Mouse (Mus musculus) adrenal gland, postnatal 36 days (tissue): ENCODE results near the gene Mybbp1a. TPM values are rescaled to one million over a fixed set of nuclear protein-coding genes. Genes with fewer than 3 reads are reported as not detected.

ENCODE experiments used
- DNase-seq, 2 experiments: peaks; one replicate each; pipeline ENCODE4 v3.0.0; 2021; ENCODE audit warnings: mixed read lengths in 1 of 2
- total RNA-seq, 2 experiments: library from RNA; stranded (reverse); gene quantifications; 2 replicates each; pipeline ENCODE4 v1.2.3; 2021

Mybbp1a gene
- total RNA-seq, 2 experiments from 2014 or later, result 86.3 to 101 TPM

DNA sequence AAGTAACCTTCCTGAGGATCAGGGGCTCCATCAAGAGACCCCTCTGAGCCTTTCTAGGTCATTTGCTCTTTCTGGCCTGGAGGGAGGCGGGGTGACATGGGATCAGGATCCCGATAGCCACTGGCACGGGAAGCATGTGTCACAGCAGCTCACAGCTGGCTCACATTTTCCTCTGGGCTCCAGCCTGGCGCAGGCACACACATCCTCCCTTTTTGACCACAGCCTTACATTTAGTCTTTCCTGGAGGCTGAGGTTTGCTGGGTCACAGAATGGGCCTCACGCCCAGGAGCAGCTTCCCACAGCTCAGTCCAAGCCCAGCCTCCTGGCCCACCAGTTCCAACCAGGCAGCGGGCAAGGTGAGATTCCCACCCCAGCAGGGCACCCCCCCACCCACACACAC, 37.1 kb downstream of the Mybbp1a start:
- DNase-seq, result peak in 1 of 2 experiments; percentile 18

DNA sequence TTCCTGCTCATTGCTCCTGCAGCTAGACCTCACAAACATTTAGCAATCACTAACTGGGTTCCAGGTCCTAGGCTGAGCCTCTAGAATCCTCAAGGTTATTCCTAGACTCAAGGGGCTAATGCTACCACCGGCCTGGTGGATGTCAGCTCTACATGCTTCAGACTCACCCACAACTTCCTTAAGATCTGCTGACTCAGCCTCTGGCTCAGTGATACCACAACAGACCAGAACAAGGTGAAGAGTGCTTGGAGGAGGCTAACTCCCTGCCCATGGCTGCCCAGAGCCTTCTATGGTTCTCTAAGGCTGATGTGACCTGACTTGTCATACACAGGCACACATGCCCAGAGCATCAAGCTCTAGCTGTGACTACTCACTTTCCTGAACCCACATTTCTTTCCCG, 38.3 kb downstream of the Mybbp1a start:
- no peak for DNase-seq

DNA sequence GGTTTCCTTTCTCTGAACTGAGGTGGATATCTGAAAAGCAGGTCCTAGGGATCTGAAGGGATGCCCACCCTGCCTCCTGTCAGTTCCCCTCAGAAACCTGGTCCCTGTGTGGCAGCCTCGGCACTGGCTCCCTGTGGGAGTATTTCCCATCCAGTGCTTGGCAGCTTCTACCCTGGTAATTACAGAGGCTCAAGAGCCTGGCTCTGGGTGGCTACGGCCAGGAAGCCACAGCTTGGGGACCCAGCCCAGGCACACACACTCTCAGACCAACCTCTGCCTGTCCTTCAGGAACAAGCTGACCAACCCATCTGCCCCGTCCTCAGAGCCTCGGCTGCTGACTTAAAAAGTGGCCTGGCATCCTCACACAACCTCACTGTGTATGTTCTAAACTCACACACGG, 40.2 kb downstream of the Mybbp1a start:
- DNase-seq, result no peak

DNA sequence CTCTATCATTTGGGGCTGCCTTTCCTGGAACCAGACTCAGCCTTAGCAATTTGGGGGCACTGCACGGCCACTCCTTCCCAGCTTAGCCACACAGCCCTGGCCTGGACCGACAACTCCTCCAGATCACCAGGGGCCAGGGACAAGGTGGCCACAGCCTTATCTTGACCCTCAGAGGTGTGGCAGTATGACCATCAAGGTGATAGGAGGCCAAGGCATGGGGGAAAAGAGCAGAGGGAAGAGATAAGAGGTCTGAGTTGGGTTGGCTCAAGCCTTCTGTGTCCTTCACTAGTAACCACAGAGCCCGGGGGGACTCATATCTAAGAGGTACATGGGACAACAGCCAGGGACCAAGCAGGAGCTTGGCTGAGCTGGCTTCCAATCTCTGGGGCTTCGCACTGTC, 40.8 kb downstream of the Mybbp1a start:
- DNase-seq, result no peak

DNA sequence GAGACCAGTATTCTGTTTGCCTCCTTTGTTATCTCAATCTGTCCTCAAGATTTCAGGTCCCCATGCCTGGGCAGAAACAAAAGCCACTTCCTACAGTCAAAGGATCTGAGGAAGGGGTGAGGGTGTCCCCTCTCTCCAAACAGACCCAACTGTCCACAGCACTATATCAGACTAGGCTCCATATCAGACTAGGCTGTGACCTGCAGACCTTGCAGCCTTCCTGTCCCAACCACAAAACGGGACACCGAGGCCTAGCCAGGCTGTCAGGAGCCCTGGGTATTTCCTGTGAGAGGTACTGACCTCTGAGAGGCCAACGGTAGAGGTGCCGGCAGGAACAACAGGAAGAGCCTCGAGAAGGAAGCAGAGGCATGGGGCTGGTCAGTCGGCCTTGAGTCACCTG, 43.4 kb downstream of the Mybbp1a start:
- DNase-seq, result no peak

DNA sequence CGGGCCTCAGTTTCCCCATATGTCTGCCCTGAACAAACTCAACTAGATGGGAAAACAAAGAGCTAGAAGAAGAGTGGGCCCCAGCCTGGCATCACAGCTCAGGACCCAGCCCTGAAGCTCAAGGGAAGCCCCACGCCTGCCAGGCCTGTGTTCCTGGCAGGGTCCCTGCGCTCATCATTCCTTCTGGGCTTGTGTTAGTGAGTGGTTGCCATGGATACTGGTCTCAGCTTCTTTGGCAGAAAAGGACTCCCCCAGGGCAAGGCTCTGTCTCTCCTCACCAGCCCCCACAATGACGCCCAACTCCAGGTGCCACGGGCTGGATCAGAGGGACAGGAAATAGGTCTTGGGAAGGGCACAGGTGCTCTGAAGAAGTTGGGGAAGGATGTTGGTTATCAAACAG, 44.0 kb downstream of the Mybbp1a start:
- no peak for DNase-seq

DNA sequence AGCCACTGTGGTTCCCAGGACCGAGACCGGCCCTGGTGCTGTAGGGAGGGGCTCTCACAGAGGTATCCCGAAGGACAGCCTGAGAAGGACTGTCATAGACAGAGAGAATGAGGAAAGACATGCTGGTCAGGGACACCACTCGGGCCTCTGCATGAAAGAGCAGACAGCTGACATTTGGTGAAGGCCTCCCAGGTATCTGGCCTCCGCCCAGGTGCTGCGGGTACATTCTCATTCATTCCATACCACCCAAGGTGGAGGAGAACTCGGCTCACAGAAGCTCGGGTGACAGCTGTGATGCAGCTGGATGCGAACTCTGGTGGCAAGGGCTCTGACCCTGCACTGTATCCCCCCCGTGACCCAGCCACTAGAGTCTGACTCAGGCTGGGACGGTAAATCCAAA, 44.8 kb downstream of the Mybbp1a start:
- DNase-seq, result no peak

DNA sequence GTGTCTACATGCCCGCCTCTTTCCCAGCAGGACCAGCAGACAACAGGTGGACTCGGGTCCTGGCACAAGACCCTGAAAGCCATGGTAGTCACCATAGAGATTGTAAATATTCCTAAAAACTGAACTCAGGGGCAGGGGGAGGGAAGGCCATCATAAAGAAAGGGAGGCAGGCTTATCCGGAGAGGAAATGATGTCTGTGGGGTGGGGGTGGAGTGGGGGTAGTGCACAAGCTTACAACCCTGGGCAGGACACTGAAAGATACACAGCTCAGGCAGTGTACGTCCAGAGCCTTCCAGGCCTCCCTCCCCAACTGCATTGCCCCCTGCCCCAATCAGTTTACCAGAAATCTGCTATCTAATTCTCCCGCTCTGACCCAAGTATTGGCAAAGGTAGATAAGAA, 46.0 kb downstream of the Mybbp1a start:
- DNase-seq, result no peak

DNA sequence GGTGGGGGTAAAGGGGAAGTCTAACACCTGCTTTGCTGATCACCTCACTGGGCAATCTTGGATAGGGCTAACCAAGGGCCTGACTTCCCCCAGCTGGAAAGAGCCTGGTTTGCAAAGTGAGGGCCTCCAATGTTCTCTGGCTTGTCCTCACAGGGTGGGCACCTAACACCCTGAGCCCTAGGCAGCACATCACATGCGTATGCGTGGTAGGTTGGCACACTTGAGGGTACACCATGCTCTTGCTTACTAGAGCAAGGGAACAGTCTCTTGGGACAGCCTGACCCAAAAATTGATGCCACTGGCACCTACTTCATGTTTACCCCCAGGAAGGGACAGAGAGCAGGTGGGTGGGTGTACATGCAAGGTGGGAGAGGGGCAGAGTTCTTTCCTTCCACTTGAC, 46.6 kb downstream of the Mybbp1a start:
- no peak for DNase-seq

DNA sequence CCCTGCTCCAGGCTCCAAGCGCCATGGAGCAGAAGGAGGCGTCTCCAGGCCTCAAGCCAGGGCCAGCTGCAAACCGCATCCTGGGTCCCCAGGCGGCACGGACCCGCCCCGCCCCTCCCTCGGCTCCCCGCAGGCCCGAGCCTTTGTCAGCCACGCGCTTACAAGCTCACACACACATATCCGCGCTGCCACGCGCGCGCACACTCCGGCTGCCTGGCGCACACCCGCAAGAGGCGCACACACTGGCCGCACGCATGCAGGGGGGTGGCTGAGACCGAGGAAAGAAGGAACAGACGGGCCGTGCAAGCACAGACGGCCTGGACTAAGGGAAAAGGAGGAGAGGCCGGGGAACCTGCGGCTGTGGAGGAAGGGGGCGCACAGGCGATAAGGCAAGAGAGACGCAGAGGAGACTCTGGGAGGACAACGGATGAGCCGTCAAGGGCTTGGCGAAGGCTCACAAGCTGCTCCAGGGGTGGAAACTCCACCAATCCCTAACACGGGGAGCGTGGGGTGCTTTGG, 47.7 kb downstream of the Mybbp1a start:
- DNase-seq, result peak; percentile 16 to 37

DNA sequence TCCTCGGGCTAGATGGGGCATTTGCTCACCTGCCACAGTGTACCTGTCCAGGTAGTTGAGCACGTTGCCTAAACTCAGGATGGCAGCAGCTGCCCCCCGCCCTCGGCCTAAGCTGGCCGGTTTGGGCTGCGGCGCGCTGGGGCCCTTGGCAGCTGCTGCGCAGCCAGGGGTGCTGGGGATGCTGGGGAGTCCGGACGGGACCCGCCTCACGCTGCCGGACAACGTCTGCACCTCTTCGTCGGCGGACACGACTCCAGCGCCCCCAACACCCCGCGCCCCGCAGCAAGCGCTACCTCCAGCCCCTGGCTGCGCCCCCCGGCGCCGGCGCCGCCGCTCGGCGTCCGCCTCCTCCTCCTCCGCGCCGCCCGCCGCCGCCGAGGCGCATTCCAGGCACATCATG, 48.2 kb downstream of the Mybbp1a start:
- no peak for DNase-seq

DNA sequence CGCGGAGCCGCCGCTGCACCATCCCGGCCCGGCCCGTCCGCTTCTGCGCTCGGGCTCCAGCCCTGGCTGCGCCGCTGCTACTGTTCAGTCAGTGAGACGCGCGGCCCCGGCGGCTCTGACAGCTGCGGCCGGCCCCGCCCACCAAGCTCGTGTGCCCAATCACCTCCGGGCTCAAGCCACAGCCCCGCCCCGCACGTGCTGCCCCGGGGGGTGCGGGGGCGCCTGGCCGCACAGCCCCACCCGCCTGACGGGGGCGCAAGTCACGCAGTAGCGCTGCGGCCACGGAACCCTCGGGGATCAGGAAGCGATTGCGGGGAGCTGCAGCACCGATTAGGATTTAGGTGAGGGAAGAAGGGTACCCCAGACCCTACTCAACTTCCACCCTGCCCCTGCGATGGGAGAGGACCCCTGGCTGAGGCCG, 48.7 kb downstream of the Mybbp1a start, which contains the start of gene Spns2:
TSS of gene Spns2 (minus strand) at position 24 of the 421 bp plus-strand sequence.
- peak; percentile 94 to 96 for DNase-seq

DNA sequence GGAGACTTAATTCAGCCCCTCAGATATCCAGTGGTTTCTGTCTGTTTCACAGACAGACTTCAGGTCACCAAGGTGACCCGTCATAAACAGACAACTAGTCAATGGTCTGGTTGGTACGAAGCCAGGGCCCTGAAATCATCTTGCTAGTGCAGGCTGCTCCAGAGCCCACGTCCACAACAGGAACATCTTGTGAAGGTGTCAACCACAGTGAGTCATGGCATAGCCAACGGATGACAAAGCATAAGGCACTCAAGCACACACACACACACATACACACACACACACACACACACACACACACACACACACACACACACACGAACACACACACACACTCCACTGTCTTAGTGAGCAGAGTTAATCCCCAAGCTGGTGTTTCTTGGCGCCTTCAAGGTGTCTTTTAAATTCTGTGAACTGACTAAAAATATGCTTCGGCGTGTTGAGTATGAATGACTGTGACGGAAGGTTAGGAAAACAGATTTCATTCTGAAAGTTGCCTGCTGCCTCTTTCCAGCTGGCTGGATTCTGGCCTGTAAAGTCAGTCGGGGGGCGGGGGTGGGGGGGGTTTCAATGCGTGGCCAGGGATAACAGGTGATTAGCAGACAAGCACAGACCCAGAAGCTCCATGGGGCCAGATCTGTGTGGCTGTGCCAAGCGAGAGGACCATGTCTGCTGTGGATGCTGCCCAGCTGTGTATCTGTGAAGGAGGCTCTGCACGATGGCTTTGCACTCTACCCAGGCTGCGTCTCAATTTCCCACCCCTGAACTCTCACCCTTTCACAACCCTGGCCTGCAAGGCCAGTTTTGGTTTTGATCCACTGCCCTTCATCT, 50.2 kb downstream of the Mybbp1a start:
- DNase-seq, result no peak

DNA sequence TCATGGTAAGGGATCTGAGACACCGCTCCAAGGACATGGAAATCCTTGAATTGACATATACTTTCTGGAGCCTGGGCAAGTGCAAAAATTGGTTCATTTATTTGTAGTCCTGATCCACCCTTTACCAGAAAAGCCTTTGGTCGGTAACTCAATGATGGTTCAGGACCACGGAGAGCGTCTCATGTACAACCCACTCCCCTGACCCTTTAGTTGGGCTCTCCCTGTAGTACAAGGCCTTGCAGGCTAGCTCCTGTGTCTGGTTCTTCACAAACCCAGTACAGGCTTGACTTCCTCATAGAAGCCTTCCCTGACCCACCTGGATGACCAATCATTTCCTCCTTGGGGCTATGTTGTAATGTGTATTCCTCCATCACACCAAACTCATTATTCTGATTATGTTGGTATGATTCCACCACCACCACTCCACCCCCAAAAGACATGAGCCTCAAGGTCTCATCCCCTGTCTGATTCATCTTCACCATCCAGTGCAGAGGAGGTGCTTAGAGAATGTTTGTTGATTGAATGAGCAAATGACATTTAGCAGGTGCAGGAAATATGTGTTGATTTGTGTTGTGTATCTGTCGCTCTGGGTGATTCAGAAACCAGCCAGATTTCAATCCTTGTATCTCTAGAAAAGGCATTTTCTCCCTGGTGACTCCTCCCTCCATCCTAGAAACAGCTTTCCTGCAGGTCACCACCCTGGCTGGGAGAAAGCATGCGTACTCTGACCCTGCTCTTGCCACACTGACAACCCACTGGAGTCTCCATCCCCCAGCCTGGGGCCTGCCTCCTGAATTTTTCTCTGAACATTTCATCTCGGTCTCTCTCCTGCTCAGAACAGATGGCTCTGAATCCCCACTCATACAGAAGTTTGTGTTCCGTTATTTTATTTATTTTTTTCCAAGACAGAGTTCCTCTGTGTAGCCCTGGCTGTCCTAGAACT, 53.2 kb downstream of the Mybbp1a start:
- DNase-seq, result no peak

DNA sequence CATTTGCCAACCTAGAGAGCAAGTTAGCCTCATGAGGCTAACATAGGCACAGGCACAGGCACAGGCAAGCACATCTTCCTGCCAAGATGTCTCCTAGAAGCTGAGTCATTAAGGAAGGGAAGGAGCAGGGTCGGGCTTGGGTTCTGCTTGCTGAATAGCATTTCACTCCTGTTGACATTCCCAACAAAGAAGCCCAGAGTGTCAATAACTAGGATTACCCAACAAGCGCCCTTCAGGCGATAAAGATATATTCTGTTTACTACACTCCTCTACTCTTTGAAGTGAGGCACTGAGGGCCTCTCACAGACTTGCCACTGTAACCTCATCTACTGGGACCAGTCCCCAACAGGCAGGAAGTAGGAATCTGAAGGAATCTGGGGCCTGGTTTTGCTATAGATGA, 54.9 kb downstream of the Mybbp1a start:
- DNase-seq, result no peak

DNA sequence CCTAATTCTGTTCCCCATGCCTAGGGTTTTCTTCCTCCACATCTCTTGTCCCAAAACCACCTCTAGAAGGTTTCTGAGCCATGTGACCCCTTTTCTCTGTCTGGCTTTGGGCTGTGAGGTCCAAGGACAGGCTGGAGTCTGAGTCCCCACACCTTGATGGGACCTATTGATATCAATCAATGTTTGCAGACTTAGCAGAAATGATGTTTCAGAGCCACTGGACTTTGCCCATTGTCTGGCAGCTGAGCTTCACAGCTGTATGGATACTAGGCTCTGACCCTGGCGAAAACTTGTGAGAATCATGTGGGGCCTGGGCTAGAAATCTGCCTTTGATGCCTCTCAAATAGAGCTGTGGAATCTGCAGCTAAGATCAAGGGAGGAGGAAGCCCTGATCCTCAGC, 55.6 kb downstream of the Mybbp1a start:
- DNase-seq, result no peak

DNA sequence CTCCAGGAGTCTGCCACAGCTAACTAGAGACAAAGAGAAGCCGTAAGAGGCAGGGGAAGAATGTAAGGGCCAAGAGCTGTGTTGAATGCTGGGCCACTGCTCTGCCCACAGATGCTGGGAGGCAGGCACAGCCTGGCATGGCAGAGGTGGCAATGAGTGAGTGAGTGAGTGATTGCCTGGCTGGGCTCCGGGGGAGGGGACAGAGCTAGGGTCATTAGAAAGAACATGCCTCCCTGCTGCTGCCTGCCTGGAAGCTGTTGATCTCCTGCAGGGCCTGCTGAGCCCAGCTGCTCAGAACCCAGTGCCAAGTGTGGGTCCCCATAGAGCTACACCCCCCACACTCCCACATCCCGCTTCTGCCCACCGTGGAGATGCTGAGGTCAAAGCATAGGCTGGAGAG, 56.2 kb downstream of the Mybbp1a start:
- no peak for DNase-seq

DNA sequence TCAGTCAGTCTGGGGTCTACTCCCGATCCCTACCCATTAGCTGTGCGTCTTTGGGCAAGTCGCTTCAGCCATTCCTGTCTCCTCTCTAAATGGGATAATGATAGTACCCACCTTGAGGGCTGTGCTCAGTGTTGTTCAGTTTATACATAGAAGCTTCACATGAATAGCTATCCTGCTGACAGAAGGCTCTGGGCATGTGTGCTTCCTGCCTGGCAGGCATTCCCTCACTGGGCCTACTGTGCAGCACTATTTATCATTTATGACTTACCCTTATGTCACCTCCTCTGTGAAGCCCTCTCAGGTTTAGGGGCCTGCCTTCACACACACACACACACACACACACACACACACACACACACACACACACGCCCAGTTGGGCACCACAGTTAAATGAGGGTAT, 59.0 kb downstream of the Mybbp1a start:
- no peak for DNase-seq
